Mouse (Mus musculus): ENCODE results near the gene Scrt2.

Scrt2 gene

DNA sequence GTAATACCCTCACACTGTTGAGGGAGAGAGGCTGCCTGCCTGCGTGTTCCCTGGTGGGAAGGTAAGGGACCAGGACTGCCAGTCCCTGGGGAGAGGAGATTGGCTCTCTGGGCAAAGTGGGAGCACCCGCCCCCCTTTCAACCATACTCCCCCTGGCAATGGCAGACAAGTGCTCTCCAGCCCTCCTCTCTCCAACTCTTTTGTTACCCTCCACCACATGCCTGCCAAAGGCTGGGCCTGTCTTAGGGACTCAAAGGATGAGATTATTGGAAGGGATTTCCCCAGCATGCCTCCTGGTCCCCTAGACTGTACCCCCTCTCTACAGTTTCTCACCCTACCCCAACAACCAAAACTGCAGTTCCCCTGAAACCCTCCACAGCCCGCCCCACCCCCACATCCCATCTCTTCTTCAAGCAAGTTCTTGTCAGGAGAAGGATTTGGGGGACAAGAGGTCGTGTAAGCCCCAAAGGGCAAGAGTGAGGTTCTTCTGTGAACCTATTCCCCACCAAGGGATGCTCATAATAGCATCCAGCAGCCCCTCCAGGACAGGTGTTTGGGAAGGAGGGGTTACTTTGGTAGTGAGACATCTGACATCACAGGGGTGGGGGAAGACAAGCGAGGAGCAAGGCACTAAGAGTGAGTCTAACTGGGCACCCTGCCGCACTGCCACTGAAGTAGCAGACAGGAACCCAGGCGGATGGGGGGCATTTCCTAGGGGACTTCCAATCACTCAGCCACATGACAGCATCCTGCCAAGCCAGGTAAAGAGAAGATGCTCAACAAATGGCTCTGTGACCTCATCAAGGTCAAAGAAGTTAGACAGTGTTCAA lies 1.3 kb downstream of the Scrt2 start:
- no peak for DNase-seq

- no peak for DNase-seq
Observed at GRCm38 (mm10) chr2:152083411-152083810, 2.1 kb downstream of the Scrt2 start.

DNA sequence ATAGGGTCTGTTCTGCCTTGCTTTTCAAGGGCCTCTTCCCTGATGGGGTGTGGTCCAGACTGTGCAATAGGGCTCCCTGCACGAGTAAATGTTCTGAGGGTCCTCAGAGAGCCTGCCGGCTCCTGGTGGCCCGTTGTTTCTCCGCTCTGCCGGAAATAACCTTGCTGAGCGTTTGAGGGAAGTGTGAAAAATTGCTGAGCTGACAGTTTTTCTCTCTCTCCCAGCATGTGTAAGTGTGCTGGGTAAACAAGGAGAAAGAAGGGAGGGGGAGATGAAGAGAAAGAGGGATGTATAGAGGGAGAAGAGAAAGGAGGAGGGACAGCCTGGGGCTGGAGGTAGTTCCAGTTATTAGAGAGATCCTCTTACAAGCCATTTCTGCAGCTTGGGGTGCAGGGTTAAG lies 3.0 kb downstream of the Scrt2 start:
- no peak for DNase-seq

- no peak for DNase-seq
Observed at GRCm38 (mm10) chr2:152085414-152085813, 4.1 kb downstream of the Scrt2 start.

GRCm38 (mm10) chr2:152086451-152086850 lies 5.1 kb downstream of the Scrt2 start:
- DNase-seq: no peak

GRCm38 (mm10) chr2:152087111-152087510 lies 5.8 kb downstream of the Scrt2 start:
- no peak for DNase-seq

- peak in 1 of 2 experiments; percentile 62 for DNase-seq
Observed at GRCm38 (mm10) chr2:152089078-152089477, 7.7 kb downstream of the Scrt2 start.

DNA sequence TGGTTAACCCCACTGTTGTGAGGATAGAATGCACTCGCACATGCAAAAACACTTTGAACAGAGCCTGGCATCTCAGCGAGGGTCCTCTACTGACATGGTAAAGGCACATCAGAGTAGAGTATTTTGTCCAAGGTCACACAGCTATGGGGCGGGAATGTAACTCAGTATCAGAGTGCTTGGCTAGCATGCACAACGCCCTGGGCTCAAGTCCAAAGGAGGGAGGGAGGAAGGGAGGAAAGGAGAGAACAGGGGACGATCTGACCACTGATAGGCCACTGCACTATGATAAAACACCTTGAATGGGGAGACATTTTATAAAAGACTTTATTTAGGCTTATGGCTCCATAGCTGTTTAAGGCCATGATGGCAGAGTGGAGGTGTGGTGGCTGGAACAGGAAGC lies 8.3 kb downstream of the Scrt2 start:
- no peak for DNase-seq

GRCm38 (mm10) chr2:152090486-152090885 lies 9.2 kb downstream of the Scrt2 start:
- no peak for DNase-seq

DNA sequence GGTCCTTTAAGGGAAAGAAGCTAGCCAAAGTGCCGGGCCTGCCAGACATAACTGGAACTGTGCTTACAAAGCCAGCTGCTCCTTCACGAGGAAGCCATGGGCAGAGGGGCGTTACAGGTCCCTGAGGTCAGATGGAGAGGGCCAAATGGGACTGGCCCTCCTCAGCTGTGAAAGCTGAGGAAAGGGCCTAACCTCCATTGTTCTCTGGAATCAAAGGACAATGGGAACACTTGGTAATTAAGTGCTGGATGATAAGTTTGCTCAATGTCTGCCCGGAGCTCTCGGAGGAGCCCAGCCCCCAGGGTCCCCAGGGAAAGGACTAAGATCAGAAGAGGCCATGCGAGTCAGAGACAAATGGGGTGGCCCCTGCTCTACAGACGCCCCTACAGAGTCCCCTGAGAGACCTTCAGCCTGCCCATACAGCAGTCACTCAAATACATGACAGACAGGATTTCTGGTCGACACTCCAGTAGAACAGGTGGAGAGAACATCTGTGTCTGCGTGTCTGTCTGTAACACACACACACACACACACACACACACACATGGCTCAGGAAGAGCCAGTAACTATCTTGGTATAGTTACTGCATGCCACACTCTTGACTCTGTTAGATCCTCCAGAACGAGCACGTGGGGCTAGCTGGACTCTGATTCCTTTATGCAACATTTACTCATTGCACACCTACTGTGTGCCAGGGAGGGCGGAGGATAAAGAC lies 10.2 kb downstream of the Scrt2 start:
- no peak for DNase-seq

DNA sequence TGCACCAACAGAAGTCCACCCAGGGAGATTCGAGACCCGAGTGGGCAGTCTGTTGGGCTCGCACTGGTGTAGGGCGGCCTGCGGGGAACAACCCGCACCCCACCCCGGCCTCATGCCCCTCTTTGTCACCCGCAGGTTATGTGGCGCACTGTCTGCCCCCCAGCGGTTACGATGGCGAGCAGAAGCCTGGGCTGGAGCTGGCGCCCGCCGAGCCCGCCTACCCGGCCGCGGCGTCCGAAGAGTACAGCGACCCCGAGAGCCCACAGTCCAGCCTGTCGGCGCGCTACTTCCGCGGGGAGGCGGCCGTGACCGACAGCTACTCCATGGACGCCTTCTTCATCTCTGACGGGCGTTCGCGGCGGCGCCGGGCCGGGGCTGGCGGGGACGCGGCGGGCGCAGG lies 11.6 kb downstream of the Scrt2 start:
- DNase-seq: no peak

DNA sequence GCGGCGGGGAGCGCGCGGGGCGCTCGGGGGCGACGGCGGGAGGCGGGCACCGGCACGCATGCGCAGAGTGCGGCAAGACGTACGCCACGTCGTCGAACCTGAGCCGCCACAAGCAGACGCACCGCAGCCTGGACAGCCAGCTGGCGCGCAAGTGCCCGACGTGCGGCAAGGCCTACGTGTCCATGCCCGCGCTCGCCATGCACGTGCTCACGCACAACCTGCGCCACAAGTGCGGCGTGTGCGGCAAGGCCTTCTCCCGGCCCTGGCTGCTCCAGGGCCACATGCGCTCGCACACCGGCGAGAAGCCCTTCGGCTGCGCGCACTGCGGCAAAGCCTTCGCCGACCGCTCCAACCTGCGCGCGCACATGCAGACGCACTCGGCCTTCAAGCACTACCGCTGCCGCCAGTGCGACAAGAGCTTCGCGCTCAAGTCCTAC lies 12.0 kb downstream of the Scrt2 start:
- no peak for DNase-seq

GRCm38 (mm10) chr2:152094856-152095545 lies 13.7 kb downstream of the Scrt2 start:
- no peak for DNase-seq

- DNase-seq: no peak
Observed at GRCm38 (mm10) chr2:152096922-152097321, 15.6 kb downstream of the Scrt2 start.

DNA sequence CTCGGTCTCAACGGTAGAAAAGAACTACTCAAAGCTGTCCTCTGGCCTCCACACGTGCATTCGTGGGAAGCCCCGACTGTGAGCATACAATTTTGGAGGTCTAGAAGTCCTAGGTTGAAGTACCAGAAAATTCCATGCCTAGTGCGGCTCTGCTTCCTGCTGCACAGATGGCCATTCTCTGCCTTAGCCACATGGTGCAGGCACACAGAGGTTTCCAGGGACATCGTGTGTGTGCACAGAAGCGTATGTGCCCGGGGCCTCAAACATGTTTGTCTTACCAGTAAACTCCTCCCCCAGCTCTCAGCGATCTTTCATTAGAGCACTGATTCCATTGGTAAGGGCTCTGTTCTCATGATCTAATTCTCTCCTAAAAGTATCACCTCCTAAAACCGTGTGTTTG lies 16.6 kb downstream of the Scrt2 start:
- no peak for DNase-seq

- DNase-seq: peak in 1 of 2 experiments; percentile 36
Observed at GRCm38 (mm10) chr2:152099538-152099937, 18.2 kb downstream of the Scrt2 start.

DNA sequence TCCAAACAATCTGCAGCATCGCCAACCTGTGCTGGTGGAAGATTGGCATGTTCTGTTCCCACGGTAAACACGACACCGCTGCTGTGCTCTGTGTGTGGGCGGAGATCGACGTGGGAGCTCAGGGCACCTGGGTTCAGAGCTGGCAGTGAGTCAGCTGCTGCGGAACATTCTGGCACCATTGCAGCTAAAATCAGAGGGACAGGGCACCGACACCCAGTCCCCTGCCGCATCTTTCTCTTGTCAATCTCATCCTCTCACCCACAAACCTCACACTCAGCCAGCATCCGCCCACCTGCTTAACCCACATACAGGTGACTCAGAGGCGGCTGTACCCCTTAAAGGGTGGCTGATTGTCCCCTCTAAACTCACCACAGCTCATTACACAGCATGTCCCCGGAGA lies 20.4 kb downstream of the Scrt2 start:
- no peak for DNase-seq

- DNase-seq: no peak
Observed at GRCm38 (mm10) chr2:152102369-152102768, 21.0 kb downstream of the Scrt2 start.

GRCm38 (mm10) chr2:152104711-152105317 lies 23.5 kb downstream of the Scrt2 start:
- DNase-seq: peak in 1 of 2 experiments; percentile 22

- peak; percentile 83 to 85 for DNase-seq
Observed at GRCm38 (mm10) chr2:152105318-152106224, 24.2 kb downstream of the Scrt2 start, which contains the start of gene Srxn1. Gene Srxn1, plus strand, starts transcription at chr2:152105516.

DNA sequence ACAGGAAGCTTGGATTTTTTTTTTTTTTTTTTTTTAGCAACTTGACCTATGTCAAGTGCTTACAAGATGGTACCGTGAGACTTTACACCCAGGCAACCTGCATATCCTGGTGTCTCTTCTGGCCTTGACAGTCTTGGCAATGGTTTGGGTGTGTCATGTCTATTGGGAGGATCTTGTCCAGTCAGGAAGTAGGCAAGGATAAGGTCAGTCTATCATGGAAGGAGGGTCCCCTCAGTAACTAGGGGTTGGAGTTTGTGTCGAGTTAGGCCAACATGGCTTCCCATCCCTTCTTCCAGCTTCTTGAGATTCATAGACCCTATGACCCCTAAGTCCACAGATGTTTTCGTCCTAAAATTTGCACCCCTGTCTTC lies 24.9 kb downstream of the Scrt2 start:
- peak in 1 of 2 experiments; percentile 33 for DNase-seq

DNA sequence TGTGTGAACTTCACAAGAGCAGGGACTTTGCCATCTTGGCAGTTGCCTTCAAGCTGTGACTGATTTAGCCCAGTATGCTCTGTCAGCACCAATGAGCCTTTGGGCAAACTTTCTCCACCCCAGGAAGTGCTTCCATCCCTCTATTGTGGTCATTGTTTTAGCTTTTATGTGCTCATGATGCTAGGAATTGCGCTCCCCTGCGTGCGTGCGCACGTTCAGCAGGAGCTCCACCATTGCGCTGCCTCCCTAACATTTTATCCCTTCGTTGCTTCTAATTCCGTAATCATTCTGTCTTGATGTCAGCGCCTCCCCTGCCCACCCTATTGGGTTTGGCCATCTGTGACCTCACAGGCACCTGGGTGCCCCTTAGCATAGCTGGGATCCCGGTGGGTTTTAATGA lies 25.3 kb downstream of the Scrt2 start:
- no peak for DNase-seq
